Mouse (Mus musculus): ENCODE data around the gene Gng10.

DNA sequence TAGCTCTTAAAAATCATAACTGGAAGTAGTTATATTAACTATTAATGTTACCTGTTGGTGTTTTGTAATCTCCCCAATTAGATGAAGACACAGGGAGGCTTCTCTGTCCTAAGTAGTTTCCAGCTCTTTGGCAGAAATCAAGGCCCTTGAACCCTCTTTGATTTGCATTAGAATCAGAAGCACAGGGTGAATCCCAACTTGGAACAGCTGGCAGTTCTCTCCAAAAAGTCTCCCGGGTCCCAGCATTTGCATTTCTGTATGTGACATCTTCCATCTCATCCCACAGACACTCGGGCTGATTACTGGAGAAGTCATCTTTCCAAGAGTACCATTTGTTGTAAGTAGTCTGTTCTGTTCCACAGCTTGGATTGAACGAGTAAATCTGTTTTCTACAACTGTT is 12.3 kb downstream of the Gng10 start:
- TF ChIP-seq CTCF (IDR thresholded peaks at IDR 0.05; ENCODE audit: extremely low read depth, insufficient read depth, insufficient read length, insufficient replicate concordance) (no peak), POLR2A (IDR thresholded peaks at IDR 0.05; ENCODE audit: low read depth, low read length) (no peak)
